Mouse (Mus musculus): Measurements from ENCODE around the gene Cd28.

DNA sequence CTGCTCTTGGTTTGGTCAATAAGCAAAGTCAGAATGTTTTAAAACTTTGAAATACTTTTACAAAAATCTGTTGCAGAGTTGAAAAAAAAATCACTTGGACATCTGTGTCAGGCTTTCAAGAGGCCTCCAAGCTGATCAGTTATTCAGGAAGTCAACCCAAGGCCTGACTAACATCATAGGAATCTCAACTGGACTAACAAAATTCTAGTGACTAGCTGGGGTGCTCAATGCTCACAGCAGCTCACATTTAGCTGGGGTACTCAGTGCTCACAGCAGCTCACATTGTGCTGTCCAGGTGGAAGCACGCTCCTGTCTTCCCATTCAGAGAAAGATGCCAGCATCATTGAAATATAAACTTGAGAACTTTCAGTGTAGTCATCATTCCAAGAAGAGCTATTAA lies 45.9 kb downstream of the Cd28 start:
- TF ChIP-seq POLR2A (IDR thresholded peaks at IDR 0.05; ENCODE audit: insufficient read depth, low read length) (no peak), CTCF (IDR thresholded peaks at IDR 0.05; ENCODE audit: low read depth, low read length) (no peak)

All from ES-Bruce4 (cell line).